ENCODE assay signal across 9 mouse cellular contexts in the genomic region with DNA sequence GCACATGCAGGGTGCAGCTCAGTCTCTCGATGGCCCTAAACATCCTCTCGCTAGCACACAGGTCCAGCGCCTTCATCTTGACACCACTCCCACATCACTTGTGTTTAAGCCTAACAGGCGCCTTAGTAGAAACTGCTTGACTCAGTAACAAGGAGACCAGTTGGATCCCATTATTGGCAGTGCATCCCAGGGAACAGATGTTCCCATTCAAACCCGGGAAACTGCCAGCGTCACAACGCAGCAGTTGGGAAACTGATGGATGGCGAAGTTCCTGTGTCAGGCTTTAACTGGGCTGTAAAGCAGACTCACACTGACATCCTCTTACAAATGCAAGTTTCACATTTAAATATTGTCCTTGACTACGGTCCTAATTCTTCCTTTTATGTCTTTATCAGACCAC. TPM values are rescaled to one million over a fixed set of nuclear protein-coding genes. Genes with fewer than 3 reads are reported as not detected.
DNase-seq lines count a peak whose midpoint lies in the region; ATAC-seq lines count a peak whose summit lies in the region.
"Had no signal": no experiment of that assay in that cellular context is flagged by ENCODE, and none has a peak within 500 bp of the region (broad histone marks: within the 10 kb centered on the region; RNA-seq: fewer than 3 reads in every experiment).

No protein-coding gene starts in this region.

- no peak overlapping the region for H3K9ac ChIP-seq in neural tube, embryonic 11.5 days (ENCODE audit: low read length)
- H3K9ac ChIP-seq: liver, embryonic 13.5 days had no signal

- no peaks in the 10 kb centered on the region for H3K9me3 ChIP-seq in neural tube, embryonic 11.5 days (ENCODE audit: control insufficient read depth, low read length)
- H3K9me3 ChIP-seq: liver, embryonic 13.5 days had no signal

- no peaks in the 10 kb centered on the region for H3K27me3 ChIP-seq in neural tube, embryonic 11.5 days (ENCODE audit: control insufficient read depth, insufficient read depth, low read length)
- H3K27me3 ChIP-seq: liver, embryonic 13.5 days had no signal

- intact Hi-C loops in heart, postnatal 14 days (cut with DNase I), result no loop called here

- peak overlapping the region; percentile 47; the same call in 1 of the 2 replicates for H3K27ac ChIP-seq in neural tube, embryonic 11.5 days (ENCODE audit: low read depth, low read length)
- H3K27ac ChIP-seq: liver, embryonic 13.5 days had no signal

- peak; percentile 52 to 53 for DNase-seq in left cerebral cortex, adult 18-20 months (ENCODE audit: low spot score in 2 of 2)
- no peak for DNase-seq in left cerebral cortex, adult 9 months (ENCODE audit: low spot score in 2 of 2)
- DNase-seq in heart, postnatal 14 days, result peak; percentile 35 to 38
- peak; percentile 80 for DNase-seq in kidney, postnatal 10 days
- DNase-seq in neural tube, embryonic 11.5 days (ENCODE audit: low spot score), result no peak
- no peak for DNase-seq in adrenal gland, adult 2 months
- no peak for DNase-seq in adrenal gland, postnatal 4 days (ENCODE audit: low spot score in 2 of 2)
- DNase-seq: liver, embryonic 13.5 days had no signal

- no peak overlapping the region for H3K4me3 ChIP-seq in neural tube, embryonic 11.5 days (ENCODE audit: low read depth, low read length)
- H3K4me3 ChIP-seq: liver, embryonic 13.5 days had no signal

- 19% methylated on average over 9 of the region's 9 CpGs for WGBS in neural tube, embryonic 11.5 days

- H3K4me1 ChIP-seq in neural tube, embryonic 11.5 days (ENCODE audit: control insufficient read depth, insufficient read depth, low read length), result peaks cover 5% of the 10 kb centered on the region; the same call in 1 of the 2 replicates
- H3K4me1 ChIP-seq: liver, embryonic 13.5 days had no signal

- no peak overlapping the region for H3K4me2 ChIP-seq in neural tube, embryonic 11.5 days (ENCODE audit: low read depth)
- H3K4me2 ChIP-seq: liver, embryonic 13.5 days had no signal

- no peaks in the 10 kb centered on the region for H3K36me3 ChIP-seq in neural tube, embryonic 11.5 days (ENCODE audit: control insufficient read depth, insufficient read depth, low read length)

- no peak for ATAC-seq in neural tube, embryonic 11.5 days (ENCODE audit: insufficient read depth, low FRiP score, low TSS enrichment)
- no peak for ATAC-seq in megakaryocyte-erythroid progenitor cell, adult 5-6 weeks (replicated peaks; ENCODE audit: low FRiP score, low TSS enrichment, poor library complexity, severe bottlenecking)

RNA-seq across cellular contexts. Expression of gene 2810006K23Rik, which starts 10.0 kb away (rescaled TPM):
- 10 to 100 TPM; 14.0 TPM for total RNA-seq in left cerebral cortex, adult 18-20 months (2021)
- 10 to 100 TPM; 11.7 to 11.9 TPM for total RNA-seq in heart, postnatal 14 days (2021)
- 21.7 and 23.0 TPM in 2 replicates for polyA plus RNA-seq in neural tube, embryonic 11.5 days (2014; fragmentation: Nextera tagmentation; extraction: Ambion mirVana)
- 9.2 and 13.2 TPM in 2 replicates for total RNA-seq in megakaryocyte-erythroid progenitor cell, adult 5-6 weeks (2014; fragmentation: Nextera tagmentation)
- 16.6 and 18.7 TPM in 2 replicates for total RNA-seq in megakaryocyte-erythroid progenitor cell, adult 5-6 weeks (2017)
- total RNA-seq in adrenal gland, adult 2 months (2021), result 10 to 100 TPM; 14.1 to 17.0 TPM
- polyA plus RNA-seq in adrenal gland, adult 2 months (2012; rRNA removed), result 5.8 and 6.0 TPM in 2 replicates
- 10 to 100 TPM; 12.0 to 12.6 TPM for total RNA-seq in adrenal gland, postnatal 4 days (2021)

RNA-seq across cellular contexts. Expression of gene Mphosph9, which starts 10.1 kb away (rescaled TPM):
- 10 to 100 TPM; 13.8 to 22.5 TPM for total RNA-seq in left cerebral cortex, adult 18-20 months (2021)
- total RNA-seq in heart, postnatal 14 days (2021), result 1 to 10 TPM; 6.0 to 6.8 TPM
- 16.5 and 17.3 TPM in 2 replicates for polyA plus RNA-seq in neural tube, embryonic 11.5 days (2014; fragmentation: Nextera tagmentation; extraction: Ambion mirVana)
- 19.5 and 24.7 TPM in 2 replicates for total RNA-seq in megakaryocyte-erythroid progenitor cell, adult 5-6 weeks (2014; fragmentation: Nextera tagmentation)
- total RNA-seq in megakaryocyte-erythroid progenitor cell, adult 5-6 weeks (2017), result 24.7 and 36.7 TPM in 2 replicates
- total RNA-seq in adrenal gland, adult 2 months (2021), result 1 to 10 TPM; 7.7 to 8.8 TPM
- 1.6 and 2.1 TPM in 2 replicates for polyA plus RNA-seq in adrenal gland, adult 2 months (2012; rRNA removed)
- 10 to 100 TPM; 10.4 to 11.7 TPM for total RNA-seq in adrenal gland, postnatal 4 days (2021)

RNA-seq across cellular contexts. Expression of gene Cdk2ap1, which starts 25.0 kb away (rescaled TPM):
- 100 to 1,000 TPM; 162 to 168 TPM for total RNA-seq in left cerebral cortex, adult 18-20 months (2021)
- 100 to 1,000 TPM; 142 to 166 TPM for total RNA-seq in heart, postnatal 14 days (2021)
- 431 and 462 TPM in 2 replicates for polyA plus RNA-seq in neural tube, embryonic 11.5 days (2014; fragmentation: Nextera tagmentation; extraction: Ambion mirVana)
- total RNA-seq in megakaryocyte-erythroid progenitor cell, adult 5-6 weeks (2014; fragmentation: Nextera tagmentation), result 300 and 366 TPM in 2 replicates
- 205 and 275 TPM in 2 replicates for total RNA-seq in megakaryocyte-erythroid progenitor cell, adult 5-6 weeks (2017)
- total RNA-seq in adrenal gland, adult 2 months (2021), result 100 to 1,000 TPM; 161 to 168 TPM
- polyA plus RNA-seq in adrenal gland, adult 2 months (2012; rRNA removed), result 88.7 and 116 TPM in 2 replicates
- total RNA-seq in adrenal gland, postnatal 4 days (2021), result 100 to 1,000 TPM; 191 to 204 TPM

Comparison
In these comparisons a context has a peak if more than half of its experiments do, and no peak if none do; other contexts are left out.
1. DNase-seq: peak in left cerebral cortex, adult 18-20 months (2 of 2), heart, postnatal 14 days (2 of 2) and kidney, postnatal 10 days (single experiment); none in left cerebral cortex, adult 9 months (0 of 2), neural tube, embryonic 11.5 days (single experiment), adrenal gland, adult 2 months (single experiment) and adrenal gland, postnatal 4 days (0 of 2).